Mouse (Mus musculus) intestine, postnatal 0 days (tissue): Measurements from ENCODE around the gene Mybl2. TPM values are rescaled to one million over a fixed set of nuclear protein-coding genes. Genes with fewer than 3 reads are reported as not detected.

Experiments
- ATAC-seq: fragments of 200-750 bp; cut with Nextera tagmentation; 2 replicates; pipeline ENCODE4 v1.8.0; 2017; ENCODE audit warnings: mild to moderate bottlenecking, moderate TSS enrichment, moderate library complexity
- H3K27ac ChIP-seq: fragments of 300-500 bp; sonication (generic); 2 replicates; pipeline ENCODE4 v1.5.1; 2014; ENCODE audit warnings: mild to moderate bottlenecking, low read depth, low read length, moderate library complexity
- H3K27me3 ChIP-seq: fragments of 300-500 bp; sonication (generic); replicated peaks from 2 replicates; pipeline ENCODE4 v1.6.1; 2014; ENCODE audit warnings: low read length, mixed read lengths; ENCODE audit not compliant: control insufficient read depth, insufficient read depth
- H3K36me3 ChIP-seq: fragments of 300-500 bp; sonication (generic); 2 replicates; pipeline ENCODE4 v1.6.1; 2014; ENCODE audit warnings: mild to moderate bottlenecking, moderate library complexity; ENCODE audit not compliant: control insufficient read depth, insufficient read depth
- H3K4me1 ChIP-seq: fragments of 300-500 bp; sonication (generic); replicated peaks from 2 replicates; pipeline ENCODE4 v1.6.1; 2014; ENCODE audit warnings: antibody characterized with exemption, low read length, mixed read lengths; ENCODE audit not compliant: control insufficient read depth, insufficient read depth
- H3K4me2 ChIP-seq: fragments of 300-500 bp; sonication (generic); replicated peaks from 2 replicates; pipeline ENCODE4 v1.6.1; 2014; ENCODE audit warnings: low read depth, mild to moderate bottlenecking, moderate library complexity
- H3K4me3 ChIP-seq: fragments of 300-500 bp; sonication (generic); 2 replicates; pipeline ENCODE4 v1.5.1; 2014; ENCODE audit warnings: low read depth, low read length
- H3K9ac ChIP-seq: fragments of 300-500 bp; sonication (generic); 2 replicates; pipeline ENCODE4 v1.6.1; 2014; ENCODE audit warnings: mild to moderate bottlenecking, low read depth, low read length
- H3K9me3 ChIP-seq: fragments of 300-500 bp; sonication (generic); 2 replicates; pipeline ENCODE4 v1.6.1; 2016; ENCODE audit warnings: mixed run types; ENCODE audit not compliant: control insufficient read depth
- CTCF ChIP-seq: sonication (generic); IDR thresholded peaks from 2 replicates; pipeline ENCODE4 v1.5.1; 2016; ENCODE audit warnings: low read depth, mild to moderate bottlenecking, control low read depth, antibody characterized with exemption, moderate library complexity
- WGBS: fragments of 180-500 bp; shearing (Covaris S2); extraction: QIAGEN DNeasy Blood & Tissue Kit; methylation state at CpG from one replicate; pipeline ENCODE4 v1.1.7; 2014; 5-methylcytosine and 5-hydroxymethylcytosine counted together
- polyA plus RNA-seq: library from polyadenylated mRNA; unstranded; fragments of >200 nt; fragmentation: Nextera tagmentation; extraction: Ambion mirVana; gene quantifications from 2 replicates; pipeline ENCODE4 v1.2.1, GENCODE M21; 2015

Mybl2 gene
- polyA plus RNA-seq, 1 experiment from 2014 or later = 5.1 TPM

DNA sequence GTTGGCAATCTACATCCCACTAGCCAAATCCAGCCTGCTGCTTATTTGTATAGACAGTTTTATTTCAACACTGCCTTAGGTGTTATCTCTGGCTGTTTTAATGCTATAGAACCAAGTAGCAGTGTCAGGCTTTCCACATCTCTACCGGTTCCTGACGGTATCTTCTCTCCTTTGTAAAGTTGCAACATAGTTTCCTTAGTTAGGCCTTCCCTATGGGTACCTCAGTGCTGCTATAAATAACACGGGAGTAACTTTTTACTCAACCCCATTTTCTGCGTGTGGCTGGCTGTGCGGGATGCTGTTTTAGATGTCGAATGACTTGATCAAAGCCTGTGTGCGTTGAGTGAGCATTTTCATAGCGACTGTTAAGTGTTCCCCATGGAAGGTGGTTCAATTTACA lies 32.1 kb downstream of the Mybl2 start:
- no peak overlapping the region for H3K9ac ChIP-seq
- H3K9me3 ChIP-seq = no peaks in the 10 kb centered on the region
- H3K4me2 ChIP-seq = no peak overlapping the region
- no peaks in the 10 kb centered on the region for H3K4me1 ChIP-seq
- ATAC-seq = no peak
- WGBS = 73% methylated on average over 8 of the region's 8 CpGs
- no peak overlapping the region for H3K27ac ChIP-seq
- no peaks in the 10 kb centered on the region for H3K36me3 ChIP-seq
- H3K4me3 ChIP-seq = no peak overlapping the region
- H3K27me3 ChIP-seq = no peaks in the 10 kb centered on the region
- TF ChIP-seq CTCF = no peak

DNA sequence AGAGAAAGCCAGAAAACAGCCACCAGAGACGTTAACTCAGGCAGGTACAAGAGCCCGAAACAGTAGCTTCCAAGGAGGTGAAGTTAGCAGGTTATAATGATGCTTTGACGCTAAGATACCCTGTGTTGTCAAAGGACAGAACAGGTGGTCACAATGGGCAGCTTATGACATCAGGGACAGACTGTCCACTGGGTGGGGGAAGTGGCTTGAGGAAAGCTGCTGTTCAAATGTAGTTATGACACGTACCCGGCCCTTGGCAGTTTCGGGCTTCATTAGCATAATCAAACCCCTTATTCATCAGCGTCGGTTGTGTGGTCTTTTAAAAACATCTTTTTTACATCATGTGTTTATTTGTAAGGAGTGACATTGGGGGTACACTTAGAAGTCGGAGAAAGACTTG lies 33.2 kb downstream of the Mybl2 start, which contains the start of gene Gtsf1l:
Gene Gtsf1l (minus strand): TSS at position 128 of the 400 bp plus-strand sequence.
- ATAC-seq = no peak
- H3K4me2 ChIP-seq = no peak within 1 kb of the TSS
- H3K36me3 ChIP-seq = no peaks in the 10 kb centered on the region
- H3K4me3 ChIP-seq = no peak within 1 kb of the TSS
- no peak within 1 kb of the TSS for H3K27ac ChIP-seq
- H3K27me3 ChIP-seq = no peaks in the 10 kb centered on the region
- H3K9me3 ChIP-seq = no peaks in the 10 kb centered on the region
- H3K4me1 ChIP-seq = no peaks in the 10 kb centered on the region
- H3K9ac ChIP-seq = no peak within 1 kb of the TSS
- 83% methylated on average over 9 of the region's 9 CpGs for WGBS
- TF ChIP-seq CTCF = no peak

- H3K27ac ChIP-seq = no peak overlapping the region
- H3K9me3 ChIP-seq = no peaks in the 10 kb centered on the region
- TF ChIP-seq CTCF = peak; percentile 74
- H3K36me3 ChIP-seq = no peaks in the 10 kb centered on the region
- WGBS = 73% methylated on average over 5 of the region's 5 CpGs
- no peaks in the 10 kb centered on the region for H3K27me3 ChIP-seq
- ATAC-seq = no peak
- no peak overlapping the region for H3K4me2 ChIP-seq
- no peak overlapping the region for H3K4me3 ChIP-seq
- no peaks in the 10 kb centered on the region for H3K4me1 ChIP-seq
- no peak overlapping the region for H3K9ac ChIP-seq
Measured at GRCm38 (mm10) chr2:163089475-163090123, 35.1 kb downstream of the Mybl2 start.

- no peak overlapping the region for H3K4me3 ChIP-seq
- H3K4me1 ChIP-seq = no peaks in the 10 kb centered on the region
- ATAC-seq = no peak
- TF ChIP-seq CTCF = no peak
- no peaks in the 10 kb centered on the region for H3K27me3 ChIP-seq
- no peak overlapping the region for H3K4me2 ChIP-seq
- no peaks in the 10 kb centered on the region for H3K36me3 ChIP-seq
- 85% methylated on average over 10 of the region's 10 CpGs for WGBS
- H3K9ac ChIP-seq = no peak overlapping the region
- no peaks in the 10 kb centered on the region for H3K9me3 ChIP-seq
- H3K27ac ChIP-seq = no peak overlapping the region
Measured at GRCm38 (mm10) chr2:163094909-163095308, 40.4 kb downstream of the Mybl2 start.

DNA sequence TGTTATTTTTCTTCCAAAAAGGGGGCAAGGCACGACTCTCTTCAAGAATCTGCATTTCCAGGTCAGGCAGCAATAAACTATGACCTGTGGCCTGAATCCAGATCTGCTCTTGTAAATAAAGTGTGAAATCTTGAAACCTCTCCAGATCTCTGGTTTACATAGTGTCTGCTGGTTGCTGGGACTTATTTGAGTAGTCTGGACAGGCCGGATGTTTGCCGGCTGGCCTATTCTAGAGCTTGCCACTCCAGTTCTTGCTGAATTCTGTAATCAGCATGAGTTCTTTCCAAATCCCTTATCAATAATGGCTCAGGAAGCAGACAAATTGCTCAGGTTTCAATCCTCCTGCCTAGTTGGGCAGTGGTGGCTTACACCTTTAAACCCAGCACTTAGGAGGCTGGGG lies 41.3 kb downstream of the Mybl2 start:
- no peak overlapping the region for H3K4me3 ChIP-seq
- H3K9ac ChIP-seq = no peak overlapping the region
- H3K27ac ChIP-seq = no peak overlapping the region
- H3K36me3 ChIP-seq = no peaks in the 10 kb centered on the region
- no peak for ATAC-seq
- 40% methylated on average over 3 of the region's 3 CpGs for WGBS
- H3K9me3 ChIP-seq = no peaks in the 10 kb centered on the region
- no peak for TF ChIP-seq CTCF
- H3K4me1 ChIP-seq = no peaks in the 10 kb centered on the region
- H3K4me2 ChIP-seq = no peak overlapping the region
- no peaks in the 10 kb centered on the region for H3K27me3 ChIP-seq

DNA sequence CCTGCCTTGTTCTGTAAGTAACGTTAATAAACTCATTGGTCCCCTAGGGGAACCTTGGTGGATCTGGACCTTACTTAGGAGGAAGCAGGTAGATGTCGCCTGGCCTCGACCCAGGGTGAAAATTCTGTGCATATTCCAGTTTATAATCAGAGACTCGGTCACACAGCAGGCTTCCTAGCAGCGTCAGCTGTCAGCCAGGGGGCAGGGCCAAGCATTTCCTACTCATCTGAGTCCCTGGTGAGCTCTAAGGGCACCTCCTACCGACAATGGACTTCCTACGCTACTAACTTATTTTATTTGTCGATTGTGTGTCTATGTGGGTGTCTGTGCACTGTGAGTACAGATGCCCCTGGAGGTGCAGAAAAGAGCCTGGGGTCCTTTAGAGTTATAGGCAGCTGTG lies 45.4 kb downstream of the Mybl2 start:
- ATAC-seq = no peak
- Histone ChIP-seq H3K4me2 (no peak overlapping the region), H3K36me3 (no peaks in the 10 kb centered on the region), H3K4me1 (no peaks in the 10 kb centered on the region), H3K9me3 (no peaks in the 10 kb centered on the region), H3K27ac (no peak overlapping the region), H3K27me3 (no peaks in the 10 kb centered on the region), H3K9ac (no peak overlapping the region), H3K4me3 (no peak overlapping the region)
- WGBS = 51% methylated on average over 8 of the region's 8 CpGs
- no peak for TF ChIP-seq CTCF

DNA sequence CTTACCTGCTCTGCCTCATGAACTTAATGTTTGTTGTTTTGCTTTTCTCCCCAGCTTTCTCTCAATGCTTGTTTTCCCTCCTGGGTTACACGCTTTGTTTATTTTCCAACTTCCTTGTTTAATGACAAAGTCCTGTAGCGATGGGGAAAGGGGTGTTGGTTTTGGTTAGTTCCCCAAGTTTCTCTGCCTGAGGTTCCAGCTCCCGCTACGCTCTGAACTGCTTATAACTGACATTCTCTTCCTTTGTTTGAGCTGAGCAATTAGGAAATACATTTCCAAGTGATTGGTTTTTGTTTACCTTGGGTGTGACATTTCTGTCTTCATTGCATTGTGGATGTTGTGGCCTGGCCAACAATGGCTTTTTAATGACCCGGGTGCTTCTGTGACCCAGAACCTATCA lies 46.1 kb downstream of the Mybl2 start:
- Histone ChIP-seq H3K27ac (no peak overlapping the region), H3K27me3 (no peaks in the 10 kb centered on the region), H3K4me2 (no peak overlapping the region), H3K9ac (no peak overlapping the region), H3K36me3 (no peaks in the 10 kb centered on the region), H3K4me1 (no peaks in the 10 kb centered on the region), H3K9me3 (no peaks in the 10 kb centered on the region), H3K4me3 (no peak overlapping the region)
- WGBS = 44% methylated on average over 5 of the region's 5 CpGs
- TF ChIP-seq CTCF = no peak
- ATAC-seq = no peak
